Mouse (Mus musculus) bone marrow, adult 2 months (tissue): ENCODE measurements around the gene Mbtps1.

Experiments
- CTCF ChIP-seq: fragments of 200-500 bp; IDR thresholded peaks from 2 replicates; pipeline ENCODE4 v1.5.1; 2011; ENCODE audit warnings: low read length, control low read depth; ENCODE audit not compliant: control insufficient read depth, insufficient read depth
- POLR2A ChIP-seq: fragments of 200-500 bp; IDR thresholded peaks from 2 replicates; pipeline ENCODE4 v1.6.1; 2011; ENCODE audit warnings: low read depth, mild to moderate bottlenecking, control low read depth, low read length, borderline replicate concordance; ENCODE audit not compliant: control insufficient read depth

GRCm38 (mm10) chr8:119545180-119545579 is 13.4 kb downstream of the Mbtps1 start:
- TF ChIP-seq CTCF (no peak), POLR2A (no peak)
